Mouse (Mus musculus) cerebellum, postnatal 4 days (tissue): ENCODE measurements around the gene Mgat5.
A peak's percentile ranks its signal among the peaks of the same experiment; 100 is the strongest.

Experiments used
- DNase-seq, 2 experiments: peaks; one replicate each; pipeline ENCODE4 v3.0.0; 2022; ENCODE audit warnings: low spot score in 2 of 2, mixed read lengths in 1 of 2

Gene Mgat5

DNA sequence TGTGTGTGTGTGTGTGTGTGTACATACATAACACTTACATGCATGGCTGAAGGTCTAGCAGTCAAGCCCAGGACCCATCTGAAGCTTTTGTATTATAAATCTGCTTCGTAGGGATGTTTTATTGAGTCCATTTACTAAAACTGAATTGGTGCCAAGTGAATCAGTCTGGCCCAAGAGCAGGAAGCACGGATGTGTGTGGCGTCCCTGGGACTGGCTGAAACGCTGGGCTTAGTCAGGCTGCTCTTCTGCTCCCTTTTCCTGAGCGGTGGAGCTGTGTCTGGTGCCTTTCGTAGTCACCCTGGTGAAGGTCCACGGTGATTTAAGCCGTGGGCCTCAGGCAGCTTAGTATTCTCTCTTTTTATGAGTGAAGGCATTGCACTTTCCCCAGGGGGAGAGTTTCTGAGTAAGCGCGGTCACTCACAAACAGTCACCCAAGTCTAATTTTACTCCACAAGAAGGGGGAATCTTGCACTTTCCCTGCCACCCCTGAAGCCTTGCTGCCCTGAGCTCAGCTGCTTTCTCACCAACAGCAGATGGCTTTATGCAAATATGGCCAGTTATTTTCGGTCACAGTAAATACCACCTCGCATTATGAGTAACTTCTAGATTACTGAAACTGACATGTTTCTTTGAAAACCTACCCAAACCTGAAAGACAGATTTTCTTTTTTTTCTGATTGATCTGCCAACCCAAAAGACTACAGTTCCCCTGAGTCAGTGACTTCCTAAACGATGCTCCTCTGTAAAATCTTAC is 176.1 kb downstream of the Mgat5 start:
- no peak for DNase-seq

GRCm38 (mm10) chr1:127383071-127383470 is 178.3 kb downstream of the Mgat5 start:
- DNase-seq, result no peak

DNA sequence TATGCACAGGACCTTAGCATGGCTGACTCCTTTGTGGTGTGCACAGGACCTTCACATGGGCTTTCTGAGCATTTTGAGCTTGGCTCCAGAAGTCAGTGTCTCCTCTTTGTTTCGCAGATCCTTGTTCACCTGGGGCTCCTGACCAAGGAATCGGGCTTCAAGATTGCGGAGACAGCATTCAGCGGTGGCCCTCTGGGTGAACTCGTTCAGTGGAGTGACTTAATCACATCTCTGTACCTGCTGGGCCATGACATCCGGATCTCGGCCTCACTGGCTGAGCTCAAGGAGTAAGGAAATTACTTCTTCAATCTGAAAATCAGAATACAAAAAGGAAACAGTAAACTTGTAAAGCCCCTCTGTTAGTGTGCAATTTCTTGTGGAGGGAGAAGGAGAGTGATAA is 182.4 kb downstream of the Mgat5 start:
- no peak for DNase-seq

- DNase-seq, result no peak
These were observed 182.8 kb downstream of the Mgat5 start for GRCm38 (mm10) chr1:127387661-127388060.

- no peak for DNase-seq
These were observed 189.9 kb downstream of the Mgat5 start for GRCm38 (mm10) chr1:127394716-127395115.

DNA sequence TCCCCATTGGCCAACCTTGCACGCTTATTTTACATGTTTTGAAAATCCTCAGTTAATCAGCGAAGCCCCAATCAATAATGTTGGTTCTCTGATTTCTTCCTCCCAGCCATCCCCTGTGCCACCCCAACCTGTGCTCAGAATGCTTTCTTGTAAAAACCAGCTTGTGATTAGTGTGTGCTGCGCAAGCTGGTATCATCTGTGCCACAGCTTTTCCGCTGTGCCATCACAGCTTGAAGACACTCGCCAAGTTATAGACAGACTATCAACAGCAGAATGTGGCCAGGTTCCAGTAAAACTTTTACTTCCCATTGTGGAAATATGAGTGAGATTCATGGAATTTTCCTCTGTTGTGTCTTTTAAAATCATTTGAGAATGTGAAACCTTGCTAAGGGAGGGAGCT is 190.9 kb downstream of the Mgat5 start:
- no peak for DNase-seq

DNA sequence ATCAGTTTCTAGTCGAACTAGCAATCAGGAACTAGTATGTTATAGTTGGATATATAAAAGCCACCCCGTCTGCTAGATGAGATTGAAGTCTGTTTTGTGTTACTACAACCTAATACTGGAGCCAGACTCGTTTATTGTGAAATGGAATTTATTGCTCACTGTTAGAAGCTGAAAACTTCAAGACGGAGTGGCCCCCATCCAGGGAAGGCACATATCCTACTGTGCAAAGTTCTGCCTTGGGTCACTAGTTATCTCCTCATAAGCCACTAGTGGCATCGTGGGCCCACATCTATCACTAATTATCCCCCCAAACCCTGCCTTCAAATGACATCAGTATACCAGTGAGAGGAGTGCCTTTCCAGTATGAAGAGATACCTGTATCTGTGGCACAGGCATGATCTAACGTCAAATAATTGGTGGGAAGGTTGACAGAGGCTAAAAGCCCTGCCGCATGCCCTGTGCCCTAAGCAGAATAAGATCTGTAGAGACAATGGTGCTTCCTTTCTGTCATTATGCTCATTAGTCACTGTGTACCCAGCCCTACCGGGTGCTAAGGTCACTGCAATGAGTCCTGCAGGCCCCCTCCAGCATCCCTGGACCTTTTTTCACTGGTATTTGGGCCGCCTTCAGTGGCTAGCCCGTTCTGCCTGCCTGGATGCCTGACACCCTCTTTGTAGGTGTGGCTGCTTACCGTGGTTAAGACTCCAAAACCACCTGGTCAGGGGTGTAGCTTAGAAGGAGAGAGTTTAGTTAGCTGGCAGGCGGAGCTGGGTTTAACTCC is 191.9 kb downstream of the Mgat5 start:
- DNase-seq, result no peak

DNA sequence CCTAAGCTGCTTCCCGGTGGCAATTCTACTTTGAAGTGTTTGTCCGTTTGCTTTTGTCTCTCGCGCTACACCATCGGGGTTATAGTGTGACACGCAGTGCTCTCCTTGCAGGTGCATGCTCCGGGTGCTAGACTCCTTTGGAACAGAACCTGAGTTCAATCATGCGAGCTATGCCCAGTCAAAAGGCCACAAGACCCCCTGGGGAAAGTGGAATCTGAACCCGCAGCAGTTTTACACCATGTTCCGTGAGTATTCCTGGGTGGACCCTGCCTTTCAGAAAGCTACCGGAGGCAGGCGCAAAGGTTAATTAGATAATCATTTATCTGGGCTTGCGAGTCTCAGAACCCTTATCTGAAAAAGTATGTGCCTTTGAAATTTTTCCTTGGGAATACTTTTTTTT is 192.6 kb downstream of the Mgat5 start:
- DNase-seq, result no peak

DNA sequence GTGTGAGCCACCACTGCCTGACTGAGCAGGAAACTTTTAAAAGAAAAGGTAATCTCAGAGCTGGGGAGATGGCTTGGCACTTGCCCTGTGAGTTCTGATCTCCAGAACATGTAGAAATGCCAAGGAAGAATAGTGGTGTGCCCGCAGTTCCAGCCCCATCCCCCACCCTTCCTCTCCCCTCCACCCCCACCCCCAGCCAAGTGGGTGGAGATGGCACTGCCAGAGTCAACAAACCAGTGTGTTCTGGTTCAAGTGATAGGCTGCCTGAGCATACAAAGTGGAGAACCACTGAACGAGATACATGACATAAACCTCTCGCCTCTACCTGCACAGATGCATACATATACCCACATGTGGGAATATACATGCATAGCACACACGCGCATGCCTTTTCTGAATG is 193.4 kb downstream of the Mgat5 start:
- no peak for DNase-seq

DNA sequence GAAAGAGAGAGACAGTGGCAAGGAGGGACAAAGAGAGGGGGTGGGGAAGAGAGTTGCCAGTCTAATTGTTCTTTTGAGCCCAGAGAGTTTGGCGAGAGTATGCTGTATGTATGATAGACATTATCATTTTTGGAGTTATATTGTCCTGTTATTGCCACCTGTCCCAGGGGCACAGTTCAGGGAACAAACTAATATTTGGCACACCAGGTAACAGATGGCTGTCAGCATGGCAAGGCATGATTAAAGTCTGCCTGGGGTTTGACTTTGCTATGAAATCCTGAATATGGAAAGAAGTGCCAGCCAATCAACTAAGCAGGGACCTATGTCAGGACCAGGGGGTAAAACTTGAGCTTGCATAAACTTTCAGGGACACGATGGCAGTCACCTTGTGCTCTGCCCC is 195.4 kb downstream of the Mgat5 start:
- DNase-seq, result no peak

DNA sequence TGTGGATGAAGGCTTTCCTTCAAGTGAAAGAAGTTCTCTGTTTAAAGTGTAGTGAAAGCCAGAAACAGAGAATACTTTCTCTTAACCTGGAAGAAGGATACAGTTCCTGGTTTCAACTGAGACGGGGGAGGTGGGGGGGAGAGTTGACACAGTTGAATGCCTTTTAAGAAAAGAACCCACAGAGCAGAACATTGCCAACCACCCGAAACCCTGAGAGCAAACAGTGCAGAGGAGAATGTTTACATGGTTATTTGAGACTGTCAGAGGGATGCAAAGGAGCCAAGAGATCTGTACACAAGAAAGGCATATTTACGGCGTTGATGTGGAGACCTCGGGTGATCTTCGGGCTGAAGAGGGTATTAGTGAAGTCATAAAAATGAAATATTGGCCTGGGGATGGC is 195.9 kb downstream of the Mgat5 start:
- DNase-seq, result no peak

GRCm38 (mm10) chr1:127404655-127405054 is 199.8 kb downstream of the Mgat5 start:
- DNase-seq, result no peak

- no peak for DNase-seq
These were observed 204.2 kb downstream of the Mgat5 start for GRCm38 (mm10) chr1:127408957-127409423.

DNA sequence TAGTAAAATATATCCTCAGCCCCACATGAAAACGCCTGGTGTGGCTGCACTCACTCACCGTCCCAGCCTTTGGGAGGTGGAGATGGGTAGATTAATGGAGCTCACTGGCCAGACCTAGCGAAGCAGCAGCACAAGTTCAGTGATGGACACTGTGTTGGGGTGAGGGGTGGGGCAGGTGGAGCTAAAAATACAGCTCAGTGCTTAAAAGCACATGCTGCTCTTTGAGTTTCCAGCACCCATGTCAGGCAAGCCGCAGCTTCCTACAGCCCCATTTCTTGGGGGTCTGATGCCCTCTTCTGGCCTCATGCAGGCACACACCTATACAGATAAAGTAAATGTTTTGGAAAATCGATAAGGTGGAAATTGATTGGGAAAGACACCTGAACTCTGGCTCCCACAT is 204.7 kb downstream of the Mgat5 start:
- no peak for DNase-seq

DNA sequence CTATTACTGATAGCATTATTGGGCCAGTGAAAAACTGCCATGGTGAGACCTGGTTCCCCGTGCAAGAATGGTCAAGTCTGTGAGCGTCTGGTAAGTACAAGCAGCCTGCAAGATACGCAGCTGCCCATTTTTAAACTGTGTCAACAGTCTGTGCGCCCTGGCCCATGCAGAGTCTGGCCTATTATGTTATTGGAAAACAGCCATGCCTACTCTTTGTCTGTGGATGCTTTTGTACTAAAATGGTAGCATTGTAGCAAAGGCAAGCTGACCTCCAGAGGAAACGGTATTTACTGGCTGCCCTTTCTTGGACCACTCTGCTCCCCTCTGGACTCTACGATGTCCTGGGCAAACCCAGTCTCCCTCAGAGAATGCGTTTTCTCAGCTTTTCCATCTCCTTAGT is 209.7 kb downstream of the Mgat5 start:
- DNase-seq, result no peak

DNA sequence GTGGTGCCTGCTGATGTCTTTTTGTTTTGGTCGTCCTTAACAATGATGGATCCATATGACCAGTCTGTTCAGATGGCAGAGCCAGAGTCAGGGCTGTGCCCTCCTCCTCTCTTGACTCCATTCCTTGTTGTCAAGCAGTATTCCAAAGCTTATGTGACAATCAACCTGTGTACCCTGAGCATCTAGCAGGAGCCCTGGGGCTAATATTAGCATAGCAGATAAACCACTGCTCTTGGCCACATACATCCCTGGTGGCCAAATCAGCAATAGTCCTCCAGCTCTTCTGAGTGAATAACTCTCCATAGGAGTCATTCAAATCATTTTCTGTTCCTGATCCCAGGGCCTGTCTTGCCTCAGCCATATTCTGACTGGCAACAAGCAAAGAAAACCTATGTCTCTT is 211.1 kb downstream of the Mgat5 start:
- DNase-seq, result no peak

- no peak for DNase-seq
These were observed 212.2 kb downstream of the Mgat5 start for GRCm38 (mm10) chr1:127416971-127417370.

DNA sequence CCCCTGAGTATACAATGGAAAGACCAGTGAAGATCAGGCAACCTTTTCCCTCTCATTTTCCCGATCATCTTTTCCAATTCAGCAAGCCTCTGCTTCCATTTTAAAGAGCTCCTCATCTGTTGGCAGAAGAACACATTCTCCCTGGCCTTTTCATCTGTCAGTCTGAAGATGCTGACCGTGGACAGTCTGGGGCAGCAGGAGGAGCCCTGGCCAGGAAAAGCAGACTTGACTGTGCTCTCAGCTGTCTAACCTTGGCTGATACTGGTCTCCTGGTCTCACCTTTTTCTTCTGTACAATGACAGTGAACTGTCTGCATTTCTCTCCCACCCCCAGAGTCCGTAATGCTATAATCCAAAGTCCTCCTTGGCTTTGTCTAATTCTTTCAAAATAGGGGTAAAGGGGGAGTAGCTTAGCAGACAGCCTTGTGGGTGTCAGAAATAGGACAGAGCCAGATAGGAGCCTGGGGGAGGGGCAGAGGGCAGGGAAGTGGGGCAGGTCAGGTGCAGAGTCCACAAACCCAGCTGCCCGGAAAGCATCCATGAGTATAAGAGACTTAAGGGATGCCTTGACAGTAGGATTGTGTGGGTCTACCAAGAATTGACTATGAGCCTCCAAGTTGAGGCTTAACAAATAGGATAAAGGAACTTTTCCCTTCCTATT is 214.2 kb downstream of the Mgat5 start:
- no peak for DNase-seq

GRCm38 (mm10) chr1:127419581-127419980 is 214.8 kb downstream of the Mgat5 start:
- DNase-seq, result no peak

DNA sequence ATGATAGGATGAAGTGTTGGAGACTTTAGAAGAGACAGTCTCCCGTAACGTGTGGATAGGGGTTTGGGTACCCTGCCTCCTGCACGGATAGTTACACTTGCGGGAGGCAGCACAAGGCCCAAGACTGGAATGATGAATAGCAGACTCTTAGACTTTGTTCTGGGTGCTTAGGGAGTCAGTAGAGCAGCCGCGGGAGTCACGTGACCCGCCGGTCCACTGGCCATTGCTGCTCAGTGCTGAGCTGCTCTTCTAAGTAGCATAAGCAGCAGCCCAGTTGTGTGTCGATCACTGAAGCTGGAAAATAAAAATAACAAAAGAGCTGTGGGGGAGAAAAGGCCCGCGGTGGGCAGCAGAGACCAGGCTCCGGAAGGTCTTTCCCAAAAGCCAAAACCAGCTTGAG is 215.6 kb downstream of the Mgat5 start:
- DNase-seq, result no peak

DNA sequence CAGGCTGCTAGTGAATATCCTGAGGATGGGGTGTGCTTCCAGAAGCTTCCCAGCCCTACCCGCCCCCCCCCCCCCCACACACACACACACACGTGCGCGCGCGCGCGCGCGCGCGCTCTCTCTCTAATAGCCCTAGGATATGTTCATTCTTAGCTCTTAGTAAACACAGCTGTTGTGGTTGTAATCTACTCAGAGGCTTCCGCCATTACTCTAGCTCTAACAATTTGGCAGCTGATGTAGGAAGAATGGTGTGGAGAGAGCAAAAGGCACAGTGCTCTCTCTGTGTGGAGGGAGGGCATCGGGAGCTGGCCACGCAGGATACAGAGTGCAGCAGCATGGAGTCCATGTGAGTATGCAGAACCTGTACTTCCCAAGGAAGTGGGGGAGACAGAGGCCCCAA is 216.0 kb downstream of the Mgat5 start:
- DNase-seq, result no peak

- DNase-seq, result peak in 1 of 2 experiments; percentile 29
These were observed 217.8 kb downstream of the Mgat5 start for GRCm38 (mm10) chr1:127422565-127422964.
